Mouse (Mus musculus): ENCODE data around the gene Zfp654.

The Zfp654 gene

DNA sequence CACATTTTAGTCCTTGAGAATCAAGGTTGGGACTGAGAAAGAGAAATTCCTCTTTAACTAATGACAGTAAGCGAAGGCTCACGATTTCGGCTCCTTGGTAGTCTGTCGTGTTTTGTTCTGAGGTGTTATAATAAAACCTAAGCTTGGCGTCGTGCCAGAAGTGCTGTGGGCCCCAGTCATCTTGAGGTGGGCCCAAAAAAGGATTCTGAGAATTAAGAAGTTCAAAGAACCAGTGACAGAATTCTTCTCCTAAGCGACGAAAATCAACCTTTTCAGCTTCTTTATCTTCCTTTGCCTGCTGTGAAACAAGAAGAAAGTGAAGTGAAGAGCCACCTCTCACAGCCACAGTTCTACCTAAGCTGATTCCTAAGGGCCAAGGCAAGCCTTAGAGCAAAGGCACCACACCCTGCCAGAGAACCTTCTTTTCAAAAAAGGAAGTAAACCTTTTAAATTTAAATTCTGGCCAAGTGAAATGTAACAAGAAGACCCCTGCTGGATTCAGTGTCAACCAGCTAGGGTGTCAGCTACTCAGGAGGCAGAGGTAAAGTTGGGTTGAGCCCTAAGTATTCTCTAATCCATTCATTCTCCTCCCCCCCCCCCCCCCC, 84.7 kb downstream of the Zfp654 start:
- DNase-seq (ENCODE audit: low read depth, low spot score), result peak; percentile 84

DNA sequence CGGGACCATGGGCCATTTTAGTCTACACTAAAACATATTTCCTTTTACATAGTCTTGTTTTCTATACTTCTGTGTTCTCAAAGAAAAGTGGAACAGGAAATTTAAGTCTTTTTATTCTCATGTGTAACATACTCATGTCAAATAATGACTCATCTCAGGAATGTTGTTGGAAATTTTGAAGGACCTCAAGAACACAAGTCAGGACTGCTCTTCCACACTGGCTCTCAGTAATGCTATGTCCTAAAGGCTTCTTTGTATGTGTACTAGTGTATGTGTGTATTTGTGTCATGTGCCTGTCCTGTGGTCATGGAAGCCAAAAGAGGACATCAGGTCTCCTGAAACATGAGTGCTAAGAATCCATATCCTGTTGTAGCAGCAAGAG, 92.2 kb downstream of the Zfp654 start:
- DNase-seq (ENCODE audit: low read depth, low spot score), result no peak

DNA sequence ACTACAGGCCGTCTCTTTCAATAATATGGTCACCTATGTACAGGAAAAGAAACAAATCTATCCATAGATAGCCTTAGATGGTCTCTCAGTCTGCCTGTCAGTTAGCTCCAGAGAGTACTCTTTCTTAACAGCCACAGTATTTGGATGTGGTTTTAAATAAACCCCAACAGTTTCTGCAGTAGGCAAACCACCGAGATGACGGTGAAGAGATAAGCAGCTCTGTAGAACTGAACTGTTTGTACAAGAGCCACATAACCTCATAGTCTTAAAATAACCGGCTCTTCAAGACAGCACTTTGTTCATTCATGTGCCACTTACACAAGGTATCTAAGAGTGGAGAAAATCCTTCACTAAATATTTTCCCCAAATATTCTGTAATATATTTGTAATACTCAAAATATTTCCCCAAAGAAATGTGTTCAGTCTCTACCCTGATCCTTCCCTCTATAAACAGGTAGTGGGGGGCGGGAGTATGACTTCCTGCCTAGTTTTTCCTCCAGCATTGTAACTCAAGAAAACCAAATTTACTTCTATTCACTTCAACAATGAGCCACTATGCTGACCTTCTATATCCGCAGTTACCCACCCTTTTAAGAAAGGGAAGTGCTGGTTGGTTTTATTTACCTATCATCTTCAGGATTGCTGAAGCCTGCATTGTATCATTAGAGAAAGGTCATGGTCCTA, 92.7 kb downstream of the Zfp654 start:
- no peak for DNase-seq (ENCODE audit: low read depth, low spot score)

DNA sequence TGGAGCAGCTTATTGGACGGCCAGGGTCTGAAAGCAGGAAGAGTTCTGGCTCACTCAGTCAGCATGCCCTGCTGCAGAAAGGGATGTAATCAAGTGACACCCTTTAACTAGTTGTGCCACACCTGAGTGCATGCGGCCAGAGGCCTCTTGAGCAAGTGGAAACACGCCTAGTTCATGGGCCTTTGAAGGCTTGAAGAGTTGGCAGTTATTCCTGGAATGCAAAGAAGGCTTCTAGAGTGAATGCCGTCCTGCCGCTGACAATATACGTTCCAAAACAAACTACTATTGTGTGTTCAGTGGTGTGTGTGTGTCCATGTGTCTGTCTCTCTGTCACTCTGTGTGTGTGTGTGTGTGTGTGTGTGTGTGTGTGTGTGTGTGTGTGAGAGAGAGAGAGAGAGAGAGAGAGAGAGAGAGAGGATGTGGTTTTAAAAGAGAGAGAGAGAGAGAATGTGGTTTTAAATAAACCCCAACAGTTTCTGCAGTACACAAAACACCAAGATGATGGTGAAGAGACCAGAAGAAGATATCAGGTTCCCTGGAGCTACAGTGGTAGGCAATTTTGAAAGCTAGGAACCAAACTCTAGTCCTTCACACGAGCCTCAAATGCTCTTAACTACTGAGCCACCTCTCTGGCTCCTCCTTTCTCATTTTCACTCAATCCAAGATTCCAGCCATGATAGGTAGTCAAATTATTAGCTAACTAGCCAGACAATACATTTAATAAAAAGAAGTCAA, 93.6 kb downstream of the Zfp654 start:
- no peak for DNase-seq (ENCODE audit: low read depth, low spot score)

DNA sequence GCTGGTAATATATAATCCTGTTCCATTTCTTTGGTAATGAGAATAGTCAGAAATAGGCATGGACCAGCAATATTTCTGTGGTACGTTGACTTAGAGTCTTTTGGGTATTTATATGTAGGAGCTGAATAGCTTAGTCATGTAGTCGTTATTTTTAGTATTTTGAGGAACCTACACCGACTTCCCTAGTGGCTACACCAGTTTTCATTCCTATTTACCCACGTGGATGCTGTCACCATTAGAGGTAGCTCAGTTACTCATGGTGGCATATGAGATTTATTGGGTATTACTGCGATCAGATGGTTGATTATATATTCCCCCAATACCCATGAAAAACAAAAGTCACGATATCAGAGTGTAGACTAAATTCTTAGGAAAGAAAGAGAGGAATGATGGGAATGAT, 95.1 kb downstream of the Zfp654 start:
- DNase-seq (ENCODE audit: low read depth, low spot score), result no peak

DNA sequence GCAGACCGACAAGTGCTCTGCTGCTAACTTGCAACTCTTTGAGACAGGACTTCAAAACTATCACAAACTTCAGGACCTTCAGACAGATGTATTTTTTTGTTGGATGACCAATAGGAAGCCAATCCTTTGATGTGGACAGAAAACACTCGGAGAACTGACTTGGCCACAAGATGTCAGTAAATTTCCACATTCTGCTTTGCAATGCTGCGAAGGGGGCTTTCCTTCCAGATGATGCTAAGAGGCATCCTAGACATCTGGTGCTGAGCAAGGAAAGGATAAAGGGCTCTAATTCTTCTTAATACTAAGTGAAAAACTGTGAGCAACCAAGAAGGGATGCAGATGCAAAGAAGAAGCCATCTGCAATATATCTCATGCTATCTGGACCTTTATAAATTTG, 96.7 kb downstream of the Zfp654 start:
- peak; percentile 76 for DNase-seq (ENCODE audit: low read depth, low spot score)

DNA sequence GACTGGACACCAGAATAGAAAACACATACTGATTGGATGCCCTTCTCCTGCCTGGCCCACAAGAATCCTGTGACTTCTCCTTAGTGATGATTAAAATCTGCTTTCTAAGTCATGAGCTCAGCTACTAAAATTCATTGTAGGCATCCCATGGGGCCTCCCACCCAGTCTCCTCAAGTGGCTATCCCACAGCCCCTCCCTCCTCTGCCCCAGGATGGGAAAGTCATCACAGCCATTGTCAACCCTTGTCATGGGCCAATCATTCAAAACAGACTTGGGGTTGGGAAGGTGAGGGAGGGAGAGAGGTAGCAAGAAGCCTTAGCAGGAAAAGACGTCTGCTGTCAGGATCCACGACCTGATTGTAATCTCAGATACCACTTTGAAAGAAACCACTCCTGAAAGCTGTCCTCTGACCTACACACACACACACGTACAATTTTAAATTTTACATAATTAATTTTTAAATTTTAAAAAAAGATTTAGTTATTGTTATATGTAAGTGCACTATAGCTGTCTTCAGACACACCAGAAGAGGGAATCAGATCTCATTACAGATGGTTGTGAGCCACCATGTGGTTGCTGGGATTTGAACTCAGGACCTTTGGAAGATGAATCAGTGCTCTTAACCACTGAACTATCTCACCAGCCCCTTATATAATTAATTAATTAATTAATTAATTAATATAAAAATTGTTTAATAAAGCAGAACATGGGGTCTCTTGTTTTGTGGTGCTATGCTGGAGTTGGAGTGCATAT, 97.3 kb downstream of the Zfp654 start:
- DNase-seq (ENCODE audit: low read depth, low spot score), result no peak

DNA sequence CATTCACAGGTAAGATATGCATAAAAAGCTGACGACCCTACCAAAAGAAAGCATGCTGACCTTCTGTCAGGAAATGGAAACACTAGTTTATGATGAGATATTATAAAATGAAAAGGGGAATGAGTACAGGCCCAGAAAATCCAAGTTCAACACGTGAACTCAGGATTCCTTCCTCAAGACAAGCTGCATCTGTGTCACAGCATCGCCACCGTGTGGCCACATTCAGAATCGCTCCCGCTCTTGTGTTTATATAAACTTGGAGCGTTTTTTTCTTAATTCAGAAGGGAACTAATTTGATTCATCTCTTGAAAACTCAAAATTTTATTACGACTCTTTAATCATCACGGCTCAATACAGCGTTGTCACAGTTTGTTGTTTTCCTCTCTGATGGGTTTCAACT, 103.2 kb downstream of the Zfp654 start:
- DNase-seq (ENCODE audit: low read depth, low spot score), result peak; percentile 75

DNA sequence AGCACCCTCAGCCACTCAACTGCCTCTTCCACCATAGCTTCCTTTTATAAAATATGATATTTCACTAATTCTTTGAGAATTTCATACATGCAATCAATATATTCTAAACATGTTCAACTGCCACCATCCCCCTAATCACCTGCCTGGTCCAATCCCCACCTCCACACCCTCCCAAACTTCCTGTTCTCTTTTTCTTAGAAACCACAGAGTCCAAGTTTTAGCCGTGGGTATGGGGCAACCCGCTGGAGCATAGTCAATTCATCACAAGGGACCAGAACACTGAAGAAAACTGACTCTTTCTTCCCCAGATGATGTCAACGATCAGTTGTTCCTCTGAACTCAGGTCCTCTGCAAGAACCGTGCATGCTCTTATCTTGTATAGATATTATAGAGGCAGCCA, 106.4 kb downstream of the Zfp654 start:
- DNase-seq (ENCODE audit: low read depth, low spot score), result no peak

DNA sequence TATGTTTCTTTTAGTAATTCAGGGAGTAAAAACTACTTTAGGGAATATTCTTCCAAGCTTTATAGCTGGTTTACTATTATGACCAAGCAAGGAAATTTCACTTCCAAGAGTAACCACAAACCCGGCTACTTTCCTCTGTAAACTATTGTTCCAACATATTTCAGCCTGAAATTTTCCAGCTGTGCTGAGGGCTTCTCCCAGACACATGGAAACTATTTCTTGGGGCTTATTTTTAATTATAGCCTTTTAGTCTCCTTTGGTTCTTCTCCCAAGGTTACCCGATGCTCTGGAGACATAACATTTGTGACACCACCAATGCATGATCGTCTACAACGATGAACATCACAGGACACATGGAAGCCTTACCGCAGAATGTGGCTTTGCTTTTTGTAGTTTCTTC, 114.2 kb downstream of the Zfp654 start:
- no peak for DNase-seq (ENCODE audit: low read depth, low spot score)
